Mouse (Mus musculus) cerebellum, postnatal 14 days (tissue): ENCODE measurements at regions not wholly inside any gene's neighbourhood (a gene's known extent, or its start where the extent isn't known, plus 50 kb on each side); places are given as distances from the start of the nearest gene placed in this dataset.
A peak's percentile ranks its signal among the peaks of the same experiment; 100 is the strongest.

Experiments
- DNase-seq, 2 experiments: peaks; one replicate each; pipeline ENCODE4 v3.0.0; 2021; ENCODE audit warnings: mixed read lengths in 2 of 2

GRCm38 (mm10) chr12:58743800-58744199 lies 268.0 kb downstream of the Sec23a start:
- DNase-seq: no peak

DNA sequence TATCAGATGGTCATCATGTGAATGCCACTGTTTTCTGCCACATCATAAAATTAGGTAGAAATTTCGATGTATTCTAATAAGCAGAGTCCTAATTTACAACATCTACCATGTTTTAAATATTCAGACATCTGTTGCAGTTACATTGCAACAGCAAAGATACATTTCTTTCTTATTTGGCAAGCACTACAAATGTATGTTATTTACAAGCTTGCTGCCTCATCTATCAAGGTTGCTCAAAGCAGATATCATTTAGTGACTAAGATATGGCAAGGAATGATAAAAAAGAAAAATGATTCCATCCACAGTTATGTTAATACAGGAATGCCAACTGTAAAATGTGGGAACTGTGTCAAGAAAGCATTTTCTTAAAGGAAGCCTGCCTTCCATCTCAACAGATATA lies 283.7 kb downstream of the Sec23a start:
- DNase-seq: no peak

DNA sequence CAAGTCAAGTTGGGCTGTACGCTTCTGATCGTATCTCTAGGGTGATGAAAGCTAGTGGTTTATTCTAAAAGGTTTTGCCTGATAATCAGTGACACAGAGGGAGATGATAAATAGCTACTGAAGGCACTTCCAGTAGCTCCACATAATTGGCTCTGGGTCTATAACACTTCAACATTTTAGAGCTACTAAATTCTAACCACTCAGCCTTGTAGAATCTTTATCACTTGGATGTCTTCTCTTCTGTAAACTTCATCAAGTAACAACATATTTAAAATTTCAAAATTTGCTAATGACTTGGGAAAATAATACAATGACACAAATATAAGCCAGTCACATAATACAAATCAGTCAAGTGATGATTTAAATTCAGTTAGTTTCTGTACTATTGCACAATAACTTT lies 284.3 kb downstream of the Sec23a start:
- DNase-seq: no peak

DNA sequence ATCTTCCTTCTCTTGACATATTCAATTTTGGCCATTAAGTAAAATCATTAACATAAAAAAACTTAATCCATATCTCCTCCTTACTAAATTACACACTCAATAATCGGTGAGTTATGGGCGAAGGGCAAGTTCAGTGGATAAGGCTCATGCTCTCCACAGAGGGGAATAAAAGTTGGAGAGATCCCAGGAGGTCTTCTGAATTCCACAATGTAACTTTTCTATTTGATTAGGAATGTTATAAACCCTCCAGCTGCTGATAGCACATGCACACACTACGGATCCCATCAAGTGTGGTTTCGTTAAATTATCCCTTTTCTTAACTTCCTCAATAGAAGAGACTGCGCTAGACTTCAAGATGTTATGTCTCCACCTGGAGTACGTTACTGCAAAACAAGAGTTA lies 293.9 kb downstream of the Sec23a start:
- no peak for DNase-seq

DNA sequence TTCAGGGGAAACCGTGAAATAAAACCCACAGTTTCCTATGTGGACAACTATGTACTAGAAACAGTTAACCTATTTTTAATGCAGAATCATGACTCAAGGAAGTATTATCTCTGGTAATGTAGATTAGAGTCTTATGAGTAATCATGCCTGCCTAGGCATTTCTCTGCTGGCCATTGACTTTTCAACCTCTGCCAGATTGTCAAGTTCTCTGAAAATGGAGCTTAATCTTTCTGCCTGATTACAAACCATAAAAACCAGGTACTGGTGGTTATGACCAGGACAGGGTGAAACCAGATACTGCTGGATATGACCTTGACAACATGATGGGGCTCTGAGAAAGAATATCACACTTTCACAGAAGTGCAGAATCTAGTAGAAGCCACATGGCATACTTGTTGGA lies 297.6 kb downstream of the Sec23a start:
- DNase-seq: no peak

GRCm38 (mm10) chr12:58695680-58696079 lies 316.1 kb downstream of the Sec23a start:
- no peak for DNase-seq

DNA sequence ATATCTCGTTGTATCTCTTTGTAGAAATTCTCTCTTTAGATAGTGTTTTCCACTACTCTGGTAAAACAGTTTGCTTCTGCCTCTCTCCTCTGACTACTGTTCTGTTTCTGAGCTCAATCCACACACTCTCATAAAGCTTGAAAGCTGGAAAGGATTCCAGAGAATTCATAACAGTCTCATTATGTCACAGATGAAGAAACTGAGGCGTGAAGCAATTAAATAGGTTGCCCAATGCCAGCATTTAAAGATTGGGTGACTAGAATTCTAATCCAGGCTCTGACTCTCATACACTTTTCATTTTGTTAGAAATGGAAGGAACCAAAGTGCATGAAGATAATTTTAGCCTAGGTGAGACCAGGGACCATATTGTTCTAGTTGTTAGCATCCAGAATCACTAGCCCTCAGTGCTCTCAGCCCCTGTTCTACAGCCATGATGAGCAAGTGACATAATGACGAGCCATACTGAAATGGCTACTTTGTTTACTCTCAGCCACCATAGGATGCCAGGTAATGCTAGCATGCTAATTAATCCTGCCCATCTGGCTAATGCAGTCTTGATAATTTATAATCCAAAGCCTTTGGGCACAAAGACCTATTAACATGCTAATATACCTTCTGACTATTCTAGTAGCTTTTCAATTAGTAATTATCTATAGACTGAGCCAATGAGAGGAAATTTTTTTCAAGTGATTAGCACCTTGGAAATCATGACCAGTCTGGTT lies 341.7 kb downstream of the Sec23a start:
- no peak for DNase-seq

- DNase-seq: no peak
These were observed 357.2 kb downstream of the Sec23a start for GRCm38 (mm10) chr12:58654530-58655056.

DNA sequence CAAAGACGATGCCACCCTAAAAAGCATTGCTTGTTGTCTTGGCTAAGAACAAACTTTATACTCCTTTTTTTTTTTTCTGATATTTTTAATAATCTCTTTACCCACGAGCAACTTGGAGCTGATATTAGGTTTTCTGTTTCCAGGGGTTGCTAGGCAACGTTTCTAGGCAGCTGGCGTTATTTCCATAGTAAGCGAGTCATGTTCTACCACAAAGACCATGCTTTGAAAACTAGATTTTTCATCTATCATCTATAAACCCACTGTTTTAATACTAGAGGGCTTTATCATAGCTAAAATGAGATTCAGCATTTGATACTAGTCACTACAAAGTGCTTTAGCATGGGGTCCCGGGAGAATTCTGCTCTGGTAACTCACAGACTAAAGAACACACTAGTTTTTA lies 358.1 kb downstream of the Sec23a start:
- DNase-seq: no peak

DNA sequence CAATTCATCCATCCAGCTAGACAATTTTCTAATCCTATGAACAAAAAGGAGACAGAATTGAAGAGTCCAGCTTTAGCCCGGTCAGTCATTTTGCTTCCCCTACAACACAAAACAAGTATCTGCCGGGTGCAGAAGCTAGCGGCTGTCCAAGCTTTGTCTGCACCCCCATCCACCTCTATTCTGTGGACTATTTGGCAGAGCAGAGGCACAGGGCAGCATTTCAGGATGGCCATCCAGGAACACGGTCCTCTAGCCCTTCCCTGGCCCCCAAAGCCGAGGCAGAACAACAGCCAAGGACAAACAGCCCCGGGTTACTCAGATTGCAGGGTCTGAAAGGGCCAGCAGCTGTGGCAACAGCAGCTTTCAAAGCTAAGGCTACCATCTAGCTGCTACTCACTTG lies 358.6 kb downstream of the Sec23a start:
- DNase-seq: peak; percentile 6 to 7

DNA sequence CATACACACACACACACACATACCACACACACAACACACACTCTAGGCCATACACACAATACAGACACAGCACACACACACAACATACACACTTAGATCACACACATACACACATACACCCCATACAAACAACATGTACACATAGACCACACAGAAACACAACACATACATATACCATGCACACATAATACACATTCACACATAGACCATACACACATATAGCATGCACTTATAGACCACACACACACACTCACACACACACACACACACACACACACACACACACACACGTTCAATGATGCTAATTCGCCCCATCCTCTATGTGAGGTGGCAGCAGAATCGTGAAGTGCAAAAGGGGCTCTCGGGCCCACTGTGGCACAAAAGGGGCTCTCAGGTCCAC lies 359.1 kb downstream of the Sec23a start:
- no peak for DNase-seq

DNA sequence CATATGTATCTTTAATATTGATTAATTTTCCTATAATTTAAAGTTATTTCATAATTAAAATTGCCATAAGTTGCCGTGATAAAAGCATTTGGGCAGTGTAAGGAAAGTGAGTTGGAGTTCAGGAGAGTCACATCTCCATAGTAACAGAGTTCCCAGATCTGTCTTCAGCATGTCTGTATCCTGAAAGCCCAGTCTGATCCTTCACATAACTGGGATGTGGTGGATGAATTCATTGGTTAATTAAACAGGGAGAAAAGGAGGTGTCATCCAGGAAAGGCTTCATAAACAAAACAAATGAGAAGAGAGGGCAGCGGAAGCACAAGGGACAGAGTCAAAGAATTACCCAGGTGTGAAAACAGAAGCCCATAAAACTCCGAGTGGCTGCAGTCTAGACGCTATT lies 363.5 kb downstream of the Sec23a start:
- DNase-seq: no peak

DNA sequence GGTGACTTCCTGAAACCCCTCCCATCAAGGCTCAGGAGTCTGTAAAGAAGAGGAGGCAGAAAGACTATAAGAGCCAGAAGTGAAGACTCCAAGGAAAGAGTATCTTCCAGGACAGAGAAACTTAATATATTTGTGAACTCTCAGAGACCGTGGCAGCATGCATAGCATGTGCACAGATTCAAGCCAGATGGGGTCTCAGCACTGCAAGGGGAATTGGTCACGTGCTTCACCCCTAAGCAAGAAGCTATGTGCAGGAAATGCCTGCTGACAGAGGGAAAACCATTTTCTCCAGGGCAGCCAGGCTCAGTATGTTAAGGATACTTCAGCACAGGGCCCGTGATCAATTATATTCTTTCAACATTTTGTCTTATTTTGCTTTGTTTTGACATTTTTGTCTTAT lies 368.0 kb downstream of the Sec23a start:
- DNase-seq: no peak

DNA sequence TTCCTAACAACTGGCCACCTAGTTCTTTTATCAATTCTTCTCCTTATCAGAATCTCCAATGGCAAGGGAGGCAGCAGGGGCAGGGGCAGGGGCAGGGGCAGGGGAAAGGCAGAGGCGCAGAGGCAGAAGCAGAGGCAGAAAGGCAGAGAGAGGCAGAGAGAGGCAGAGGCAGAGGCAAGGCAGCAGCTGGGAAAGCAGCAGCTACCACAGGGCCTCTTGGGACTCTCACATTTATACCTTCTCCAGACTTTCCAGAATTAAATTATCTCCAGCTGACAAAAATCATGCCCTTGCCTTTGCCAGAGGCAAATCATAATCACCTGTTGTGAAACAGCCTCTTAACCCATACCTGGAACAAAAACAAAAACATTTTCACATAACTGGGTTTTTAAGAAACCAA lies 370.4 kb upstream of the Clec14a start:
- DNase-seq: no peak

DNA sequence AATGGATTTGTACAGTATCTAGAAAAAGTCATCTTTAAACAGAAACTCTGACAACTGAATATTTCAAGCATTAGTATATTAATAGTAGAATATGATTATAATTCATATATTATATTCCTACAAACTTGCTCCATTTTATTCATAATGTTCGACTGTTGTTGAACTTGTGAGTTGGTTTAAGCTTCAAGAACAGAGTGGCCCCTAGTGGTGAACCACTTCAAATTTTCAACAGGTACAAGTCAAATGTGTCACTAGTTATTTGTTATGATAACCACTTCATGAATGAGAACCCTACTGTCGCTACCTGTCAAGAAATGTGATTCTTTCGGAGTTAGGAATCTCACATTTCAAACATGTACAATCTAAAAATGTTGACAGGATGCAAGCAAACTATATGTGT lies 369.2 kb upstream of the Clec14a start:
- peak; percentile 7 to 19 for DNase-seq

- DNase-seq: no peak
These were observed 363.4 kb upstream of the Clec14a start for GRCm38 (mm10) chr12:58632529-58632928.

GRCm38 (mm10) chr12:58628817-58629216 lies 359.7 kb upstream of the Clec14a start:
- DNase-seq: no peak

DNA sequence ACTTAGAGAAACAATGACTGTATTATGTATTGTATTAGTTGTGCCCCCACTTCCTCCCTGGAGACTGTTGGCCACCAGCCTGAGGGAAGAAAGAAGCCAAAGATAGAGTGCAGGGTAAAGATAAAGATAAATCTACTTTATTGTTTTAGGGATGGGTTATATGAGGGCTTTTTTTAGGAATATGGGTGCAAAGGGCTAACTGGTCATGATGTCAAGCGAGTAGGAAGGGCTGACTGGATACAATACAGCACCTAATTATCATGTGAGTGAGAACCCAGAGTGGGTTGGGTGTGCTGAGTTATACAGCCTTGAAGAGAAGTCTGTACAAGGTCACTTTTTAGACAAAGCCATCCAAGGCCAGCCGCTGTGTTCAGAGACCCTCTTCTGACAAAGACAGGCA lies 356.1 kb upstream of the Clec14a start:
- no peak for DNase-seq

DNA sequence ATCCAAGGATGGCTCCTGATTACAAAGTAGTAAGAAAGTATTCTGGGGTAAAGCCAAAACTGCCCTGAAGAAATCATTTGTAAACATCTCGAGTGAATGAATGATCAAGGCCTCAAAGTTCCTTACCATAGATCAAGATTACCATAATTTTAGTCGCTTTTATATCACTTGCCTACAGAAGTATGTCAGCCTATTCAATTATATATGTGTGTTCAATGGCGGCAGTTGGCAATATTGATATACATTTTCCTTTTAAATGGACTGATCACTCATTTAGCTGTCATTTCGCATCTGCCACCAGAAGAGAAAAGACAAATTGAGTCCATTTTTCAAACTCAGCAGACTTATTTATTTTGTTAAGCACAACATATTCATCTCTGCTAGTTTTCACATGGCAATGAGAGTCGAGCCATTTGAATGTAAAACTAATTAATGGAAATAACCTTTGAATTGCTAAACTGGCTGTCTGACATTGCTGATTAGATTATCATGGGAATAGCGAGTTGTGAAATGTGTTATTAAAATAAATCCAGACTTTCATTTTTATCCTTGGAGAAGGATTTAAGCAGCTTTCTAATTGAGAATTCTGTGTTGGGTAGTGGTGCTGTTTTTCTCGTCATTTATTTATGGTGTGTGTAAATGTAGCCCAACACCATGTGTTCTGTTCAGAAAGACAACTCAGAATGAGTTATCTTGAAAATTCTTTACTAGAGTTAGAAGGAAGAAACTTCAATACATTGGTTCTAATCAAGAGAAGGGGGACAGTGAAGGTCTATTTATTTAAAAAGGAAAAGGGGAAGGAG lies 350.6 kb upstream of the Clec14a start:
- DNase-seq: no peak

- peak; percentile 42 to 68 for DNase-seq
These were observed 325.7 kb upstream of the Clec14a start for GRCm38 (mm10) chr12:58594781-58595180.

- DNase-seq: no peak
These were observed 322.4 kb upstream of the Clec14a start for GRCm38 (mm10) chr12:58591480-58591829.

GRCm38 (mm10) chr12:58590547-58591479 lies 321.7 kb upstream of the Clec14a start:
- no peak for DNase-seq
